Mouse (Mus musculus) gonadal fat pad, adult 2 months (tissue): ENCODE measurements around the gene Plagl2. TPM values are rescaled to one million over a fixed set of nuclear protein-coding genes. Genes with fewer than 3 reads are reported as not detected.
"Not testable (repeated sequence)": the region's sequence is repeated elsewhere in the genome, so short reads cannot be mapped to it uniquely, and the experiment has no call there.

Experiments
- DNase-seq: peaks from one replicate; pipeline ENCODE4 v3.0.0-alpha.2; 2012; ENCODE audit warnings: low read depth
- polyA plus RNA-seq: library from polyadenylated mRNA; depleted of rRNA; stranded (reverse); fragments of >200 nt; gene quantifications from 2 replicates; pipeline ENCODE4 v1.2.3, GENCODE M21; 2012; rRNA removed

Gene Plagl2
- 5.1 and 8.2 TPM in 2 replicates for polyA plus RNA-seq

GRCm38 (mm10) chr2:153241250-153242014, at the start of gene Plagl2, which contains the start of gene Pofut1:
Gene Plagl2, minus strand, starts transcription at chr2:153241426.
Gene Pofut1, plus strand, starts transcription at chr2:153241533.
- DNase-seq = no peak

- no peak for DNase-seq
Observed at GRCm38 (mm10) chr2:153287835-153288234, 46.6 kb upstream of the Plagl2 start.

GRCm38 (mm10) chr2:153286524-153286923, 45.3 kb upstream of the Plagl2 start:
- no peak for DNase-seq

- DNase-seq = no peak
Observed at GRCm38 (mm10) chr2:153283919-153284318, 42.7 kb upstream of the Plagl2 start.

- no peak for DNase-seq
Observed at GRCm38 (mm10) chr2:153278357-153278756, 37.1 kb upstream of the Plagl2 start.

GRCm38 (mm10) chr2:153276846-153277245, 35.6 kb upstream of the Plagl2 start:
- DNase-seq = not testable (repeated sequence)

GRCm38 (mm10) chr2:153276440-153276839, 35.2 kb upstream of the Plagl2 start:
- DNase-seq = no peak

- DNase-seq = not testable (repeated sequence)
Observed at GRCm38 (mm10) chr2:153275577-153275976, 34.4 kb upstream of the Plagl2 start.

- DNase-seq = no peak
Observed at GRCm38 (mm10) chr2:153274919-153275247, 33.7 kb upstream of the Plagl2 start.

- DNase-seq = not testable (repeated sequence)
Observed at GRCm38 (mm10) chr2:153274200-153274918, 33.1 kb upstream of the Plagl2 start.

GRCm38 (mm10) chr2:153270231-153270915, 29.1 kb upstream of the Plagl2 start:
- not testable (repeated sequence) for DNase-seq

GRCm38 (mm10) chr2:153267331-153267730, 26.1 kb upstream of the Plagl2 start:
- DNase-seq = no peak

GRCm38 (mm10) chr2:153263053-153263452, 21.8 kb upstream of the Plagl2 start:
- DNase-seq = no peak

GRCm38 (mm10) chr2:153259864-153260674, 18.8 kb upstream of the Plagl2 start:
- DNase-seq = no peak

GRCm38 (mm10) chr2:153259030-153259863, 18.0 kb upstream of the Plagl2 start:
- no peak for DNase-seq

- no peak for DNase-seq
Observed at GRCm38 (mm10) chr2:153256604-153257003, 15.4 kb upstream of the Plagl2 start.

GRCm38 (mm10) chr2:153249751-153250150, 8.5 kb upstream of the Plagl2 start:
- no peak for DNase-seq

GRCm38 (mm10) chr2:153242156-153242555, 930 bp upstream of the Plagl2 start:
- no peak for DNase-seq

- no peak for DNase-seq
Observed at GRCm38 (mm10) chr2:153240701-153241235, 458 bp downstream of the Plagl2 start.

- no peak for DNase-seq
Observed at GRCm38 (mm10) chr2:153239860-153240480, 1.3 kb downstream of the Plagl2 start.
